Mouse (Mus musculus) MEL (cell line): ENCODE measurements around the gene Senp8. TPM values are rescaled to one million over a fixed set of nuclear protein-coding genes. Genes with fewer than 3 reads are reported as not detected.

Experiments used
- DNase-seq: peaks from one replicate; pipeline ENCODE4 v3.0.0; 2011; ENCODE audit warnings: low read depth, low spot score
- H3K27ac ChIP-seq: 2 replicates; pipeline ENCODE4 v1.5.1; 2012; ENCODE audit warnings: low read depth, mild to moderate bottlenecking, control low read depth, low read length, moderate library complexity; ENCODE audit not compliant: control insufficient read depth
- H3K27me3 ChIP-seq, 2 experiments: fragments of 150-350 bp in 1 of 2; sonication (generic) in 1 of 2; 2 replicates each; pipeline ENCODE4 v1.6.1; 2012; ENCODE audit warnings: low read length in 2 of 2, mild to moderate bottlenecking in 2 of 2, improper control_type of control experiment in 1 of 2, moderate library complexity in 1 of 2; ENCODE audit not compliant: insufficient read depth in 2 of 2, control insufficient read depth in 1 of 2
- H3K36me3 ChIP-seq, 2 experiments: 2 replicates each; pipeline ENCODE4 v1.6.1; 2012 to 2014; ENCODE audit warnings: low read length in 2 of 2, improper control_type of control experiment in 1 of 2, inconsistent platforms in 1 of 2, mild to moderate bottlenecking in 1 of 2; ENCODE audit not compliant: insufficient read depth in 2 of 2, control insufficient read depth in 1 of 2
- H3K4me1 ChIP-seq, 2 experiments: fragments of 150-350 bp in 1 of 2; sonication (generic) in 1 of 2; 2 replicates each; pipeline ENCODE4 v1.6.1; 2012; ENCODE audit warnings: low read length in 2 of 2, improper control_type of control experiment in 1 of 2, mild to moderate bottlenecking in 1 of 2; ENCODE audit not compliant: insufficient read depth in 2 of 2, control insufficient read depth in 1 of 2
- H3K4me3 ChIP-seq, 2 experiments: fragments of 150-350 bp in 1 of 2; sonication (generic) in 1 of 2; 2 replicates each; pipeline ENCODE4 v1.5.1; 2012; ENCODE audit warnings: low read depth in 2 of 2, low read length in 2 of 2, mild to moderate bottlenecking in 2 of 2, moderate library complexity in 2 of 2, control low read depth in 1 of 2, improper control_type of control experiment in 1 of 2; ENCODE audit not compliant: control insufficient read depth in 1 of 2, insufficient read depth in 1 of 2
- H3K79me2 ChIP-seq: 2 replicates; pipeline ENCODE4 v1.6.1; 2012; ENCODE audit warnings: mild to moderate bottlenecking, low read length, moderate library complexity; ENCODE audit not compliant: control insufficient read depth, poor library complexity, insufficient read depth
- H3K9ac ChIP-seq: 2 replicates; pipeline ENCODE4 v1.6.1; 2012; ENCODE audit warnings: low read depth, mild to moderate bottlenecking, control low read depth, low read length, moderate library complexity; ENCODE audit not compliant: control insufficient read depth, poor library complexity, severe bottlenecking
- H3K9me3 ChIP-seq: fragments of 150-350 bp; sonication (generic); replicated peaks from 2 replicates; pipeline ENCODE4 v1.6.1; 2012; ENCODE audit warnings: mild to moderate bottlenecking, low read length, improper control_type of control experiment, moderate library complexity; ENCODE audit not compliant: insufficient read depth
- CHD1 ChIP-seq: IDR thresholded peaks from 2 replicates; pipeline ENCODE4 v1.6.1; 2012; ENCODE audit warnings: low read depth, mild to moderate bottlenecking, inconsistent platforms, low read length, improper control_type of control experiment
- CHD2 ChIP-seq: IDR thresholded peaks from 2 replicates; pipeline ENCODE4 v1.6.1; 2011; ENCODE audit warnings: low read length, improper control_type of control experiment
- CTCF ChIP-seq, 3 experiments: IDR thresholded peaks in 2 of 3; conservative IDR thresholded peaks in 1 of 3; 2 replicates each; pipeline ENCODE4 v1.5.1; 2011 to 2012; ENCODE audit warnings: low read length in 3 of 3, low read depth in 2 of 3, mild to moderate bottlenecking in 2 of 3, improper control_type of control experiment in 1 of 3, inconsistent platforms in 1 of 3, mixed read lengths in 1 of 3, moderate library complexity in 1 of 3; ENCODE audit not compliant: control insufficient read depth in 1 of 3, insufficient read depth in 1 of 3, poor library complexity in 1 of 3, severe bottlenecking in 1 of 3
- EP300 ChIP-seq, 2 experiments: IDR thresholded peaks; 2 replicates each; pipeline ENCODE4 v1.6.1; 2011; ENCODE audit warnings: improper control_type of control experiment in 2 of 2, low read length in 2 of 2, low read depth in 1 of 2, mild to moderate bottlenecking in 1 of 2
- ETS1 ChIP-seq: IDR thresholded peaks from 2 replicates; pipeline ENCODE4 v1.6.1; 2012; ENCODE audit warnings: low read depth, mild to moderate bottlenecking, inconsistent platforms, low read length, improper control_type of control experiment, moderate library complexity
- GABPA ChIP-seq: IDR thresholded peaks from 2 replicates; pipeline ENCODE4 v1.6.1; 2012; ENCODE audit warnings: low read depth, mild to moderate bottlenecking, inconsistent platforms, low read length, improper control_type of control experiment, moderate library complexity
- HCFC1 ChIP-seq: IDR thresholded peaks from 2 replicates; pipeline ENCODE4 v1.6.1; 2012; ENCODE audit warnings: low read depth, mild to moderate bottlenecking, inconsistent platforms, low read length, improper control_type of control experiment, moderate library complexity
- JUND ChIP-seq: IDR thresholded peaks from 2 replicates; pipeline ENCODE4 v1.6.1; 2011; ENCODE audit warnings: low read depth, mild to moderate bottlenecking, improper control_type of control experiment, low read length
- KAT2A ChIP-seq: conservative IDR thresholded peaks from 2 replicates; pipeline ENCODE4 v1.6.1; 2012; ENCODE audit warnings: low read depth, low read length, improper control_type of control experiment, inconsistent platforms
- MAZ ChIP-seq: IDR thresholded peaks from 2 replicates; pipeline ENCODE4 v1.6.1; 2012; ENCODE audit warnings: low read depth, mild to moderate bottlenecking, inconsistent platforms, low read length, improper control_type of control experiment
- MYC ChIP-seq: IDR thresholded peaks from 2 replicates; pipeline ENCODE4 v1.6.1; 2011; ENCODE audit warnings: low read depth, mild to moderate bottlenecking, low read length, improper control_type of control experiment, moderate library complexity
- NRF1 ChIP-seq: IDR thresholded peaks from 2 replicates; pipeline ENCODE4 v1.6.1; 2014; ENCODE audit warnings: low read depth, mild to moderate bottlenecking, inconsistent platforms, low read length, improper control_type of control experiment, moderate library complexity; ENCODE audit not compliant: poor library complexity, insufficient read depth, severe bottlenecking
- POLR2A ChIP-seq, 2 experiments: IDR thresholded peaks; 2 replicates each; pipeline ENCODE4 v1.6.1; 2011 to 2012; ENCODE audit warnings: low read length in 2 of 2, mild to moderate bottlenecking in 2 of 2, control low read depth in 1 of 2, improper control_type of control experiment in 1 of 2, low read depth in 1 of 2, moderate library complexity in 1 of 2; ENCODE audit not compliant: control insufficient read depth in 1 of 2, insufficient read depth in 1 of 2, poor library complexity in 1 of 2
- RAD21 ChIP-seq: IDR thresholded peaks from 2 replicates; pipeline ENCODE4 v1.6.1; 2011; ENCODE audit warnings: mild to moderate bottlenecking, low read depth, low read length, improper control_type of control experiment
- RCOR1 ChIP-seq: IDR thresholded peaks from 2 replicates; pipeline ENCODE4 v1.6.1; 2012; ENCODE audit warnings: low read depth, mild to moderate bottlenecking, inconsistent platforms, low read length, improper control_type of control experiment
- SIN3A ChIP-seq: IDR thresholded peaks from 2 replicates; pipeline ENCODE4 v1.6.1; 2012; ENCODE audit warnings: low read length, improper control_type of control experiment, inconsistent platforms
- SMC3 ChIP-seq: IDR thresholded peaks from 2 replicates; pipeline ENCODE4 v1.6.1; 2011; ENCODE audit warnings: low read depth, low read length, improper control_type of control experiment
- TAL1 ChIP-seq: IDR thresholded peaks from 2 replicates; pipeline ENCODE4 v1.6.1; 2012; ENCODE audit warnings: mild to moderate bottlenecking, inconsistent platforms, low read length, moderate library complexity, mixed read lengths
- TBP ChIP-seq: IDR thresholded peaks from 2 replicates; pipeline ENCODE4 v1.8.0; 2011; ENCODE audit warnings: low read depth, low read length, improper control_type of control experiment
- TCF12 ChIP-seq: IDR thresholded peaks from 2 replicates; pipeline ENCODE4 v1.6.1; 2014; ENCODE audit warnings: low read depth, mild to moderate bottlenecking, inconsistent platforms, low read length, improper control_type of control experiment, moderate library complexity
- USF1 ChIP-seq: IDR thresholded peaks from 2 replicates; pipeline ENCODE4 v1.6.1; 2014; ENCODE audit warnings: low read depth, mild to moderate bottlenecking, inconsistent platforms, low read length, improper control_type of control experiment, moderate library complexity
- ZKSCAN1 ChIP-seq: IDR thresholded peaks from 2 replicates; pipeline ENCODE4 v1.6.1; 2012; ENCODE audit warnings: low read depth, mild to moderate bottlenecking, inconsistent platforms, low read length, improper control_type of control experiment, moderate library complexity
- ZMIZ1 ChIP-seq: IDR thresholded peaks from 2 replicates; pipeline ENCODE4 v1.6.1; 2012; ENCODE audit warnings: low read depth, mild to moderate bottlenecking, inconsistent platforms, low read length, improper control_type of control experiment, moderate library complexity
- polyA plus RNA-seq, 2 experiments: library from polyadenylated mRNA; stranded (reverse) in 1 of 2; unstranded in 1 of 2; fragments of >175 nt in 1 of 2; fragments of >200 nt in 1 of 2; gene quantifications; 2 replicates each; pipeline versions ENCODE4 v1.2.1 to v1.2.4; 2012; ENCODE audit warnings: low replicate concordance in 2 of 2, low read depth in 1 of 2; ENCODE audit not compliant: insufficient read length in 2 of 2, insufficient read depth in 1 of 2, missing spikeins in 1 of 2
- total RNA-seq: library from RNA; depleted of rRNA; stranded (reverse); fragments of 300-350 nt; gene quantifications from 2 replicates; pipeline ENCODE4 v1.2.3, GENCODE M21; 2012

The Senp8 gene
- total and polyA plus RNA-seq, 3 experiments: 2.7 to 5.5 TPM; not detected in 1

GRCm38 (mm10) chr9:59701094-59701493, 49.4 kb downstream of the Senp8 start:
- Histone ChIP-seq H3K4me1 (no peaks in the 10 kb centered on the region), H3K4me3 (no peak overlapping the region), H3K9me3 (no peaks in the 10 kb centered on the region), H3K79me2 (no peaks in the 10 kb centered on the region), H3K9ac (no peak overlapping the region), H3K27ac (no peak overlapping the region), H3K36me3 (no peaks in the 10 kb centered on the region), H3K27me3 (peaks cover 2 to 3% of the 10 kb centered on the region in 2 experiments; a peak in 3 of 4 replicates)
- no peak for DNase-seq
- TF ChIP-seq MAZ (no peak), SMC3 (no peak), ZMIZ1 (no peak), KAT2A (no peak), SIN3A (no peak)

GRCm38 (mm10) chr9:59696381-59696780, 54.1 kb downstream of the Senp8 start:
- no peak for TF ChIP-seq TBP
- TF ChIP-seq EP300 (IDR thresholded peaks at IDR 0.05; ENCODE audit: low read depth in 1 of 2, low read length in 2 of 2): no peak
- TF ChIP-seq MAZ: no peak
- no peak for TF ChIP-seq ZMIZ1
- no peak for TF ChIP-seq NRF1
- TF ChIP-seq JUND: no peak
- no peak for TF ChIP-seq ZKSCAN1
- TF ChIP-seq ETS1: no peak
- TF ChIP-seq GABPA: no peak
- no peak for TF ChIP-seq CHD1
- no peak for TF ChIP-seq CHD2
- no peak for TF ChIP-seq HCFC1
- TF ChIP-seq USF1: no peak
- TF ChIP-seq TCF12: no peak
- no peak for TF ChIP-seq TAL1
- no peak for TF ChIP-seq RAD21
- TF ChIP-seq RCOR1: no peak
- no peak for TF ChIP-seq CTCF (IDR thresholded peaks at IDR 0.05 in 2 of 3, conservative IDR thresholded peaks at IDR 0.05 in 1 of 3; ENCODE audit: control insufficient read depth in 1 of 3, insufficient read depth in 1 of 3, low read depth in 2 of 3, low read length in 3 of 3, poor library complexity in 1 of 3, severe bottlenecking in 1 of 3)
- no peak for TF ChIP-seq MYC
- TF ChIP-seq POLR2A (IDR thresholded peaks at IDR 0.05; ENCODE audit: control insufficient read depth in 1 of 2, insufficient read depth in 1 of 2, low read depth in 1 of 2, low read length in 2 of 2, poor library complexity in 1 of 2): no peak
- Histone ChIP-seq H3K27ac (no peak overlapping the region), H3K4me3 (no peak overlapping the region)

More at GRCm38 (mm10) chr9:59696381-59696780, 54.1 kb downstream of the Senp8 start:
- Histone ChIP-seq H3K27me3 (peaks cover 2 to 3% of the 10 kb centered on the region in 2 experiments), H3K9ac (no peak overlapping the region), H3K9me3 (no peaks in the 10 kb centered on the region), H3K36me3 (no peaks in the 10 kb centered on the region), H3K79me2 (no peaks in the 10 kb centered on the region), H3K4me1 (no peaks in the 10 kb centered on the region)
- no peak for DNase-seq
